Mouse (Mus musculus) lung, adult 18-20 months (tissue): Measurements from ENCODE around the gene Jmjd6.
"Not testable (repeated sequence)": the region's sequence is repeated elsewhere in the genome, so short reads cannot be mapped to it uniquely, and the experiment has no call there.

Experiments used
- DNase-seq, 2 experiments: peaks; one replicate each; pipeline ENCODE4 v3.0.0; 2022; ENCODE audit warnings: mixed read lengths in 2 of 2

Gene Jmjd6

DNA sequence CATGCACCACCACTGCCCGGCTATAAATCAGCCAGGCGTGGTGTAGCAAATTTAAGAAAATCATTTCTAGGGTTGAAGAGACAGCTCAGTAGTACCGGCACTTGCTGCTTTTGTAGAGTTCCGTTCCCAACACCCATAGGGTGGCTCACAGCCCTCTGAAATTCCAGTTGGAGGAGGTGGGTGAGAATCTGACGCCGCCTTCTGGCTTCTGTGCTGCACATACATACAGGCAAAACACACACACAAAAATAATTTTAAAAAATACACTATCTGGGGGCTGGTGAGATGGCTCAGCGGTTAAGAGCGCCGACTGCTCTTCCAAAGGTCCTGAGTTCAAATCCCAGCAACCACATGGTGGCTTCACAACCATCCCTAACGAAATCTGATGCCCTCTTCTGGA lies 19.4 kb downstream of the Jmjd6 start:
- DNase-seq, result not testable (repeated sequence)

DNA sequence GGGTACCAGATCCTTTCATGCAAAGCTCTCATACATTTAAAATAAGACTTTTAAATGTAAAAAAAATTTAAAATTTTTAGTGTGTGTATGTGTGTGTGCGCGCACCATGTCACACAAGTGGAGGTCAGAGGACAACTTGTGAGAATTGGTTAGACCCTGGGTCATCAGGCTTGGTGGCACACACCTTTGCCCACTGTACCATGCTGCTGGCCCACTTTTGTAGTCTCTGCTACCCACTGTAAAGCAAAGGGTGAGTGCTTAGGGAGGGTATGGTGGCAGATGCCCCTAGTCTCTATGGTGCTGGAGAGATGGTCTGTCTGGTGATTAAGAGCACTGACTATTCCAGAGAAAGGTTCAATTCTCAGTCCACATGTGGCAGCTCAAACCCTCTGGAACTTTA lies 20.0 kb downstream of the Jmjd6 start:
- DNase-seq, result no peak

DNA sequence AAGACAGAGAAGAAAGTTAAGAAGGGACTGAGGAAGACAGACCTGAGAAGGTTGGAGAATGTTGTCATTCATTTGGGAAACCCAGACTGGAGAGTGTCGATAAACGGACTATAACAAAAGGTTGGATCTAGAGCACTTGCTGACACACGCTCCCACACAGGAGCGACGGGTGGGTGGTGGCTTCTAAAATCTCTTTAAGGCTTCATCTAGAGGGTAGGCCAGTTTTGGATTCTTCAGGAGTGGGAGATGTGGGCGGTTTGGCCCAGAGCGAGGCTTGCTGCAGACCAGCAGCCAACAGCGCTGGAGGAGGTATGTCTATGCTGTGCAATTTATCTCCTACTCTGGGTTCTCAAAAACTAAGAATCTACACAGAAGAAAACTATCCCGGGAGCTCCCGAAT lies 20.6 kb downstream of the Jmjd6 start:
- no peak for DNase-seq

DNA sequence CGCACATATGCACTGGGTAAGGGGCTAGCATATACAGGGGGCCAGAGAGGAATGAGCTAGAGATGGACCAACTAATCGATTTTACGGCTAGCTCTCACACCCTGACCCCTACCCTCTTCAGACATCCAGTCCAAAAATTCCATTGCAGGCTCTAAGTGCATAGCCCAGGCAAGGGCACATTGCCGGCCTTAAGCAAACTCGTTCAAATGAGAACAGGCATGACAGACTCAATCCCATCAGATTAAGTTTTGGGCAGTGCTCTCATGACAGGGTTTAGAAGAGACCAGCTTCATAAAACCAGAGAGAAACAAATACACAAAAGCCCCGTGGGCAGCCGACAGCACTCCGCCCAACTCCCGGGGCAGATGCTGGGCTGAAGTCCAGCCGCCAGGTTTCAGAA lies 21.0 kb downstream of the Jmjd6 start:
- no peak for DNase-seq

DNA sequence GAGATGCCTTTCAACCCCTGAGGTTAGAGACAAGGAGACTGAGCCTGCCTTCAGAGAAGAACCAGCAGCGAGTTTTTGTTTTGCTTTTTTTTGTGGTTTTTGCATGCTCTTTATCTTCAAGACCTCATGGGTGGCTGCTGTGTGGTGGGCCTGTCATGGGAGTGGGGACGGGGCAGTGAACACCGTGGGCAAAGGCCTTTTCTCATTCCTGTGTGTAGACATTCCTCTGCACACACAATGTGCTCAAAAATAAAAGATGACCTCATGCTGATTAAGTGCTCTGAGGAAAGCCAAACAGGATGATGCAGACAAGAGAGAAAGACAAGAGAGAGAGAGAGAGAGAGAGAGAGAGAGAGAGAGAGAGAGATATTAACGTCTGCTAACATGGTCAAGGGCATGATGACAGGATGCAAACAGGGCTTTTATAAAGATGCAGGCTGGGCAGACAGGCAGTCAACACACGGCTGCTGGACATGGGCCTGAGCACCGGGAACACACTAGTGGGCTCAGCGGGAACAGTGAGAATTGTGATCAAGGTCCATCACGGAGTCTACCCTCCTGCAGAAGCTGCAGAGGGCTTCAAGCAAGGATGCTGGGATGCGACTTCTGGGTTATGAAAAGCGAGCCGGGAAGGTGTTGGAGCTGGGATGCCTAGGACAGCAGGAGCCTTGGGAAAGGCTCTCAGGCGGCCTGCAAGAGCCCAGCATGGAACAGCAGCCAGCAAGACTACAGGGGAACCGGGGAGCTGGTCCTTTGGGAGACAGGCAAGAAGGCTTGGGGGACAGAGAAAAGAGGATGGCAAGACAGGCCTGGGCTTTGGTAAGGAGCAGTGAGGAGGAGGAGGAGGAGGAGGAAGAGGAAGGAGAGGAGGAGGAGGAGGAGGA lies 21.9 kb downstream of the Jmjd6 start:
- DNase-seq, result peak in 1 of 2 experiments; percentile 43

DNA sequence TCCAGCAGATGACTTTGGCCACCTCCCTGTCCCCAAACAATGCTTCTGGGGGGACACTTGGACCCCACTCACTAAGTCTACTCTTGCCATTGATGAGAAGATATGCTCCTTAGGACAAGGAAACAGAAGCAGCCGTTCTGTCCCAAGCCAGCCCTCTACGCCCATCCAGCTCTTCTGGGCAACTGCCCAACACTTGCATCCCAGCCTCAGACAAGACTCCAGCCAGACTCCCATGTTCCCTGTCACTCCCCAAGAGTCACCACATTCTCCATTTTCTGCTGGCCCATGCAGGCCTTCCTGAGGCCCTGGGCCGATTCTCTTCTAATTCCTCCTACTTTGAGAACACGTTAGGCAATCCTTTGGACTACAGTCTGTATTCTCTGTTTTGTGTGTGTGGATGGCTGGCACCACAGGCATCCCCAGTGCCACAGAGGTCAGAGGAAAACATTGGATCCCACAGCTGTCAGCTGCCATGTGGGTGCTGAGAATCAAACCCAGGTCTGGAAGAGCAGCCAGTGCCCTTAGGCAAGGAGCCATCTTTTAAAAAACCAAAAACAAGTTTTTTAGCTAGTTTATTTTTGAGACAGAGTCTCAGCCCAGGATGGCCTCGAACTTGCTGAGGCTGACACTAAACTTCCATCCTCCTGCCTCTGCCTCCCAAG lies 23.2 kb downstream of the Jmjd6 start:
- peak in 1 of 2 experiments; percentile 38 for DNase-seq

DNA sequence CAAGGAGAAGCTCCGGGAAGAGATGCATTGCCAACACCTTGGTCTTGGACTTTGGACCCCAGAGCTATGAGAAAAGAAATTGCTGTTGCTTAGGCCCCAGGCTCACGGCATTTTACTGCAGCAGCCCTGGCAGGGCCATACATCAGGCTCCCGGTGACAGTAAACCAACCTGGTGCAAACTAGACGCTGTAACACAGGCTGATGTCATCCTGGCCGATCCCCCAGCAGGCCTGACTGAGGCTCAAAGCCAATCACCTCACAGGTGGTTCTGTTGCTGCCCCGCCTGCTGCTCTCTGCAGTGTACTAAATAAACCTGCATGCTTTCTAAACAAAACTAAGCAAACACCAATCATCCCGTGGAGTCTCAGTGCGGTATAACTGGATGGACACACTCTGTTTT lies 24.5 kb downstream of the Jmjd6 start:
- no peak for DNase-seq

DNA sequence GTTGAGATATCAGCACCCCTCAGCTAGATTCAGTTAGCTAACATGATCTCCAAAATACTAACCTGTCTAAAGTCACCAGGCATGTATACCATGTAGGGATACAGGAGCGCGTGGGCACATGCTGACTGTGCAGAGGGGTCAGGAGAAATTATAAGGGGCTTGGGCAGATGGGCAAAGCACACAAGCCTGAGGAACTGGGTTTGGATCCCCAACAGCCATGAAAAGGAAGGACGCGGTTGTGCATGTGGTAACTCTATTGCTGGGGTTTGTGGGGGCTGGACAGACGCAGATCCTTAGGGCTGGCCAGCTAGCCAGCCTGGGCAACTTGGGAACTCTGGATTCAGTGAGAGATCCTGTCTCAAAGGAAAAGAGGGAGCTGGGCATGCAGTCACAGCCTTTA lies 25.7 kb downstream of the Jmjd6 start:
- DNase-seq, result no peak

DNA sequence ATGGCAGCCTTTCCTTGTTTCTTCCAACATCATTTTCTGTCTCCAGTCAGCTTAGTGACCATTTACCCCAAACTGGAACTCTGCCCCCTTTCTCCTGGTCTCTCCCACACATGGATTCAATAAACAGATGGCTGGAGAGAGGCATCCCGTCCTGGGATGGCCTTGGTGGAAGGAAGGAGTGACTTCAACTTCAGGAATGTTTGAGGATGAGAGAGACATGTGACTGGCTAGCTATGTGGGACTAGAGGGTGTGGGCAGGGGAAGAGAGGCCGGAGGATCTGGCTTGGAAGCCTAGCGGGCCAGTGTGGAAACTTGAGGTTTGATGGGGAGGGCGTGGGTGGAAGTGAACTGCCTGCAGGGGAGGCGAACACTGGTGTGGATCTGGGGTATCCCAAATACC lies 26.5 kb downstream of the Jmjd6 start:
- DNase-seq, result peak; percentile 39 to 44

DNA sequence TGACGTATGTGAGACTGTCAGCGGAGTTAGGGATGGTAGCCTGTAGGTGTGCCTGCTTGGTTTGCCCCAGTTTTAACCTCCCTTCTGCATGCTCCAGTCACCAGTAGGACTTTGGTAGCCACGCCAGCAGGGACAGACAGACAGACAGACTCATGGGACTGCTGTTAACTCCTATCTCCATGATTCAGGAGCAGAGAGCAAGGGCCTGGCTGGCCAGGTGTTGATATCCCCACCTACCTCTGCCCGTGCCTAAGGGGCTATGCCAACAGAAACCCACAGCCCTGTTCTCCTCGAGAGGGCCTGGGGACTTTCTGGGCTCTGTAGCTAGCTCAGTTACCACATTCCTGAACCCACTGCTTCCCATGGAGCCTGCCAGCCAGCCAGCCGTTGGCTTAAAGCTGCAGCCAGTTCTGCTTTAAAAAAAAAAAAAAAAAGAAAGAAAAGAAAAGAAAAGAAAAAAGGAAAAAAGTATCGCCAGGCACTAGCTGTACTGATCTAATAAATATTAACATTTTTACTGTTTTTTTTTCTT lies 28.3 kb downstream of the Jmjd6 start:
- no peak for DNase-seq

DNA sequence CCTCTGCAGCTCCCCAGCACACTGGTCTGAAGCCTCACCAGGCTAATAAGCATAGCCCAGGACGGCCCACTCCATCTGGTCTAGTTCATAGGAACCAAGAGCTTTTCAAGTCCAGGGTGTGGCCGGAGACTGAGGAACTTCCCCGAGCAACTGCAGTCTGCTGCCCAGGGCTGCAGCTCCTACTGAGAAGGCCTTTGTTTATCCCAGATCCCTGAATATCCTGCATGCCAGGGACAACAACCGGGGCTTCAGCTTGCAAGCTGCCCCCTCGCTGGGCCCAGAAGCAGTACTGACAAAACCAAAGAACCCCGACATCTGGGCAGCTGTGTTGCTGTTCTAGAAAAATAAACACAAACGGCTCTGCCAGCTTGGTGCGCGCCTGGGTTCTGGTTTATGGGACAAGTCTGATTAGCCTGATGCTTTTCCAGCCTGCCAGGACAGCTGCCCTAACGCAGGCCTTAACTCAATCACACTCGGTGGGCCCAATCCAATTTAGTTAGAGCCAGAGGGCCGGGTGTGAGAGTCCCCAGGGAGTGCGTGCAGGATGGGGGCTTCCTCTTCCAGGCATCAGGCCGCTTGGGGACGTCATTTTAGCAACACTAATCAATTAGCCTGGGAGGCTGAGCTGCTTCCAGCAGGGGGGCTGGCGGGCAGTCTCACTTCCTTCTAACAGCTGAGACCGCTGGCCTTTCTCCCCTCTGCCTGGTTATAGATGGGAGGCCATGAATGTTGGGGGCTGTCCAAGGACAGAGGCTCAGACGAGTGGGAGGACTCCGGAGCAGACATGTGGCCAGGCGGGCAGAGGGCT lies 29.0 kb downstream of the Jmjd6 start:
- DNase-seq, result peak; percentile 53 to 64

DNA sequence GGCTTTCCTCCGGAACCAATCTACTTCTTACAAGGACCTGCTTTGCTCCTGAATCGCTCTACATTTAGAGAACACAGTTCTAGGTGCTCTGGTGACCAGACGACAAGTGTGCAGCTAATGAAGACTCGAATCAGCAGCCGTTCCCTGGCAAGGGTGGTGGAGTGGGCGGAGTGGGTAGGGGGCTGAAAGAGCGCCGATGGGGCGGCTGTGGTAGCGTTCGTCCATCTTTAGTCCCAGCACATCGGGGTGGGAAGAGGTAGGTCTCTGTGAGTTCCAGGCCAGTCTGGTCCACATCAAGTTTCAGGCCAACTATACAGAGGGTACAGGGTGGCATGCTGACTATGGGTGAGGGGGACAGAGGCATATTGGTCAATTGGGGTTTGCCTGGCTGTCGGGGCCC lies 29.6 kb downstream of the Jmjd6 start:
- no peak for DNase-seq

DNA sequence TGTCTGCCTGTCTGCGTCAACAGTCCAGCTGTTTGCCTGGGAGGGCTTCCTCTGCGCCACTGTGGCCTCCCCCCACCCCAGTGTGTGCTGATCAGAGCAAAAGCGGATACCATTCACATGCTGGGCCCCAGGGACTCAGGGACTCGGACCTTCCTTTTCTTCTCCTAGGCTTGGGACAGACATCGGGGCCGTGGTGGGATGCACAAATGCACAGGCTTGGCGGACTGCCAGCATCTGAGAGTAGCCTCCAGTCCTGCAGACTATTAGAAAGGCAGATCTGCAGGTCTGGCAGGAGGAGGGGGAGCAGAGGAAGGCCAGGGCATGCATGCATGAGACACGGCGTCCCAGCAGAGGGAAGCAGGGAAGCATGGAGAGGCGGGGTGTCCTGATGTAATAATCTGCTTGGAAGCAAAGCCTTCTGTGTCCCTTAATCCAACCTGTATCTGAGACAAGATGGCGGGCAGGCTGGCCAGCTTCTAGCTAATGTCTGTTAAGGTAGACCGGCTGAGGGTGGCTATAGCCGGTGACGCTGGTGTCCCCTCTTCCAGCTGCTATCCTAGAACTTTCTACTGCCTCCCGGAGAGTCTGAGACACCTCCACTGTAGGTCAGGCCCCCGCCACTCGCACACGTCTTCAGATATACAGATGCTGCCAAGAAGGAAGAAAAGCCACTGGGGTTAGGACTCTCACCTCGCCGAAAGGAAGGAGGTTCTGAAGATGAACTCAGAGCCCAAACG lies 30.3 kb downstream of the Jmjd6 start:
- no peak for DNase-seq

DNA sequence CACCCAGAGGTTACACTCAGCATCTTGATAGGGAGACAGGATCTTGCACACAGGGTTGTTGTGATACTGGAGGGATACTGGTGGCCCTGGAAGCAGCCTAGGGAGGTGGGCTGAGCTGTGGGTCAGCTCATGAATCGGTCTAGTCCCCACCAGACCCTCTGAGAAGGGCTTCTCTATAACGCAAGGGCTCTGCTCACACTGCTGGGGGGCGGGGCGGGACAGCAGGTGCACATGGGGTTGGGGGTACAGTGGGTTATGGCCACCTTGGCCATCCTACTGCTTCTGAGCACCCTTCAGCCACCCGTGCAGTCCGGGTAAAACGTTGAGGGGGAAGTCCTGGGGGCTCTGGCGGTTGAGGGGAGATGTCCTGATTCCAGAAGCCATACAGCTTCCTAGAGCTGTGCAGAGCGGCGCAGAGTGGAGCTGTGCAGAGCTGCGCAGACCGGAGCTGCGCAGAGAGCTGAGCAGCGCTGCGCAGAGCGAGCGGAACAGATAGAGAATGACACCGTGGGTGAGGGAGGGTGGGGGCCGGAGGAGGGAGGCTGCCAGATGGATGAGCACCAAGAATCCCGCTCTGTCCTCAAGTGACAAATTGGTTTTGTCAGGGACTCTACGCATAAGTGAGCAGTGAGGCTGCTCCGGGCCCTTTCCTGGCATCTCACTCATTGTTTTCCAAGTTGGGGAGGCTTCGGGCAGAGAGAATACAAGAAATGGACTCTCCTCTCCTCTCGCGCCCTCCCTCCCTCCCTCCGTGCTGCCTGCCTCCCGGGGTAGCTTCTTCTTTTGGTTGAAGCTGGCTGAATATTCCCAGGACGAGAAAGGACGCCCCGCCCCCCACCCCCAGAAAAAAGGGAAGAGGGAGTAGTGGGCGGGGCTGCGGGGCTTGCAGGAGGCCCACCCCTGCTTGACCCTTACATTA lies 32.0 kb downstream of the Jmjd6 start:
- DNase-seq, result peak; percentile 37 to 42

DNA sequence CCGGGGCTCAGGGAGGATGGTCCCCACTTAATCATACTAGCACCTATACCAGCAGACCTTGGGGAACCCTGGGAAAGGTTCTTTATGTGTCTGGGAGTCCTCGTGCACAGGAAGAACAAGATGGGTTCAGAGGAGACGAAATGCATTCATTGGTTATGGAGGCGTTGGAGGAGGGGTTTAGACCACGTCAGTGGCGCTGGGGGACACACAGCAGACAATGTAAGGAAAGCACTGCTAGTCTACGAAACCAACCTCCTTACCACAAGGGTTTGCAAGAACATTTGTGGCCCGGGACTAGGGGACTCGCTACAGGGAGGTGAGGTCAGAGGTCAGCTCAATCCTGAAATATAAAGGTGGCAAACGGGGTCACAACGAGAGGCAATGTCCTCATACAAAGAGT lies 32.7 kb downstream of the Jmjd6 start:
- DNase-seq, result no peak

DNA sequence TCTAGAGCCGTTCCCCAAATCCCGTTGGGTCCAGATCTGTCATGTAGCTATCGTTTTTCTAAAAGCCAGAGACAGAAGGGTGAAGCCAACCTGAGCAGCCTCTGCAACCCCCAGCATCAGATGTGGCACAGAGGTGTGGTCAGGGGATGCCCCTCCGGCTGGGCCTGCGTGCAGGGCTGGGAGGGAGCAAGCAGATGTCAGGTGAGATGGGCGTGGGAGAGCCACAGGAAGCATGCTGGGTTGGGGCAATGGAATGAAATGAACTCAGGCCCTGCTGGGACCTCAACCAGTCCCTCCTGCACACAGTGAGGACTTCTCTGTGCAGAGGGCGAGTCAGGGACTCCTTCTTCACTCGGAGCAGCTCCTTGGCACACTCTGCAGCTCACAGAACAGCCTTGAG lies 33.7 kb downstream of the Jmjd6 start:
- no peak for DNase-seq

DNA sequence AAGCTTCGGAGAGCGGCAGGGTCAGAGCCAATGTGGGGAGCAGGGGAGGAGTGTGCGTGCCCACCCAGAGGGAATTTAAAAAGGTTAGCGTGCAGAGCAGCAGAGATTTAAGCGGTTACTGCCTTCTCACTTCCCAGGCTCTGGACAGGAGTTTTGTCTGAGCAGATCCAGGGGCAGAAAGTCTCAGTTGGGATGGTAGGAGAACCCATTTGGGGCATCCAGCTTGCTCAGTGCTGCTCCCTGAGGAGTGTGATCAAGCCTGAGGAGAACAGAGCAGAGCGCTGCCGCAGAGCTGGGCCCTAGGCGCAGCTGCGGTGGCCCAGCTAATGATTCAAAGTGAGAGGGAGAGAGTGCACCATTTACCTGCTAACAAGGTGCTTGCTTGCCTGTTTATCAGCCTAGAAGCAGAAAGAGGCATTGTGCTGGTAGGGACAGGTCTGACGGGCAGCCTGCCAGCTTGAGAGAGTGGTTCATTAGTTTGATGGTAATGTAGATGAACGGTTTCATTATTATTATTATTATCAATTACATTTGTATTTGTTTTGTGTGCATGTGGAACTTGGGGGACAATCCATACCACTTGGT lies 34.3 kb downstream of the Jmjd6 start:
- no peak for DNase-seq

DNA sequence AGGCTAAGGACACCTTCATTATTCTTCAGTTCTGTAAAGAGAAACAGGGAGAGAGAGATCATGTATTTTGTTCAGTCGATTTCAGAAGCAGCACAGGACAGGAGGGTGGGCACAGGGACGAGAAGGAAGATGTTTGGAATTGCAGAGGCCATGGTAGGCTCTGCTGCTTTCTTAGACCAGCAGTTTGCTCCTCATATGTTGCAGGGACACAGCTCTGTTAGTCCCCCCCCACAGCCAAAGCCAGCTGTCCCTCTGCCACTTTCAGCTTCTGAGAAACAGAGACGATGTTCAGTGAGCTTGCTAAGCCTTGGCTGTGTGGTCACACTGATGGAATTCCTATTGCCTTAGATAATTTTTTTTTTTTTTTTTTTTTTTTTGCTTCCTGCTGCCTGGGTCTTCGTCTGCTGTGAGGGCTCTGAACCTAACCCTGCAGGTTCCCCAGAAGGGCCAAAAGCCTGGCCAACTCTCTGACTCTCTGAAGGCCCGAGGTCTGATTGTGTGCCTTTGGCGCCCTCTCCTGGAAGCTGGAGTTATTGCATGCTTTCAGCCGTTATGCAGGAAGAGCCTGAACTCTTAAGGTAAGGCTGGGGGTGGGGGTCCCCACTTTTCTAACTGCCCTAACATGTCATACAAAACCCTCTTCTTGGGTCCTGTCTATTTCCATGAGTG lies 35.2 kb downstream of the Jmjd6 start:
- peak; percentile 83 to 88 for DNase-seq

DNA sequence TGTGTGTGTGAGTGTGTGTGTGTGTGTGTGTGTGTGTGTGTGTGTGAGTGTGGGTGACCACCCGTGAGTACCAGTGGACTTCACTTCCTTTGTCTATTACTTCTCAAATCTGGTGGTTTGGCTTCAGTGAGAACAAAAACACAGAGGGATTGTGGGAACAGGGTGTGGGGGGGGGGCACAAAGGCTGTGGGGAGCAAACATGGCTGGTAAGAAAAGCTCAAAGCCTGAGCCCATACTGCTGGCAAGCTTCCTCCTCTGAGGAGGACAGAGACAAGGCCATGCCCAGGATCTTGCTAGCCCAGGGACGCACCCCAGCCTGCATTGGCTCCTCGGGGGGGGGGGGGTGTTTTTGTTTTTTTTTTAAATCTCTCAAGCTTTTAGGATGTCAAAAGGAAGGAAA lies 35.7 kb downstream of the Jmjd6 start:
- DNase-seq, result no peak

DNA sequence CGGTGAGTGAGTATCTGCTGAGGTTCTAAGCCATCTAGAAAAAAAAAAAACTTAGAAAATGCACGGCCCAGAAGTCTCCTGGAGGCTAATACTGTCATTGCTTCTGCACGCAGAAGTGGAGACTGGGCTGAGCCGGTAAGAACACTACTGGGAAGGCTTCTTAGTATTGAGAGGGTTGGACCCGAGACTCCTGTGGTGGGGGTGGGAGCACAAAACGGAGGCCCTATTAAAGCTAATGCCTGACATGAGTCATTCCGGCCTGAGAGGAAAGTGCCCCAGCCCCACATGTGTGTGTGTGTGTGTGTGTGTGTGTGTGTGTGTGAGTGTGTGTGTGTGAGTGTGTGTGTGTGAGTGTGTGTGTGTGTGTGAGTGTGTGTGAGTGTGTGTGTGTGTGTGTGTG lies 36.1 kb downstream of the Jmjd6 start:
- no peak for DNase-seq
